Mouse (Mus musculus) E14TG2a.4 (cell line): ENCODE measurements around the gene Cln5.

Source experiments
- CTCF ChIP-seq: conservative IDR thresholded peaks from 2 replicates; pipeline ENCODE4 v1.5.1; 2014; ENCODE audit warnings: low read length
- POU5F1 ChIP-seq: IDR thresholded peaks from 2 replicates; pipeline ENCODE4 v1.6.1; 2014; ENCODE audit warnings: low read length, borderline replicate concordance

DNA sequence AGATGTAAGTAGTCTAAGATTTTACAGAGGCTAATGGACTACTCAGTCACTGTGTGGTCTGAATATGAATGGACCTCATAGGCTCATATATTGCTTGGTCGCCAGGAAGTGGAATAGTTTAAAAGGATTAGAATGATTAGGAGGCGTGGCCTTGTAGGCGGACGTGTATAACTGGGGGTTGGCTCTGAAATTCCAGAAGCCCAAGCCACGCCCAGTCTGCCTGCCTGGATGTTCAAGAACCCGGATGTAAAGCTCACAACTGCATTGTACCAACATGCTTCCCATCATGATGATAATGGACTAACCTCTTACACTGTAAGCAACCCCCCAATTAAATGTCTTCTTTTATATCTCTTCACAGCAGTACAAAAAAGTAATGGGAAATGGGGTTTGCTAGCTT is 55.7 kb downstream of the Cln5 start:
- TF ChIP-seq CTCF (no peak), POU5F1 (no peak)
